Mouse (Mus musculus) hindbrain, embryonic 16.5 days (tissue): Measurements from ENCODE around the gene Adam12. TPM values are rescaled to one million over a fixed set of nuclear protein-coding genes. Genes with fewer than 3 reads are reported as not detected.

Experiments used
- ATAC-seq: fragments of 200-750 bp; cut with Nextera tagmentation; 2 replicates; pipeline ENCODE4 v1.8.0; 2017; ENCODE audit warnings: moderate TSS enrichment, moderate library complexity
- H3K27ac ChIP-seq: fragments of 300-500 bp; sonication (generic); 2 replicates; pipeline ENCODE4 v1.5.1; 2014; ENCODE audit warnings: low read depth, mild to moderate bottlenecking, control low read depth, low read length, moderate library complexity
- H3K27me3 ChIP-seq: fragments of 300-500 bp; sonication (generic); replicated peaks from 2 replicates; pipeline ENCODE4 v1.6.1; 2014; ENCODE audit warnings: low read length; ENCODE audit not compliant: control insufficient read depth, insufficient read depth
- H3K36me3 ChIP-seq: fragments of 300-500 bp; sonication (generic); 2 replicates; pipeline ENCODE4 v1.6.1; 2014; ENCODE audit warnings: mild to moderate bottlenecking, low read length, moderate library complexity, mixed read lengths; ENCODE audit not compliant: control insufficient read depth, insufficient read depth
- H3K4me1 ChIP-seq: fragments of 300-500 bp; sonication (generic); 2 replicates; pipeline ENCODE4 v1.6.1; 2014; ENCODE audit warnings: low read depth, low read length; ENCODE audit not compliant: control insufficient read depth, insufficient read depth
- H3K4me2 ChIP-seq: fragments of 300-500 bp; sonication (generic); 2 replicates; pipeline ENCODE4 v1.6.1; 2014; ENCODE audit warnings: mild to moderate bottlenecking, low read length, control low read depth, moderate library complexity
- H3K4me3 ChIP-seq: fragments of 300-500 bp; sonication (generic); 2 replicates; pipeline ENCODE4 v1.5.1; 2014; ENCODE audit warnings: mild to moderate bottlenecking, low read length, control low read depth, moderate library complexity
- H3K9ac ChIP-seq: fragments of 300-500 bp; sonication (generic); 2 replicates; pipeline ENCODE4 v1.6.1; 2014; ENCODE audit warnings: low read depth, mild to moderate bottlenecking, control low read depth, low read length, moderate library complexity
- H3K9me3 ChIP-seq: fragments of 300-500 bp; sonication (generic); 2 replicates; pipeline ENCODE4 v1.6.1; 2014; ENCODE audit warnings: mild to moderate bottlenecking, low read length, moderate library complexity; ENCODE audit not compliant: control insufficient read depth
- WGBS: fragments of 180-500 bp; shearing (Covaris S2); extraction: QIAGEN DNeasy Blood & Tissue Kit; methylation state at CpG from one replicate; pipeline ENCODE4 v1.1.7; 2014; 5-methylcytosine and 5-hydroxymethylcytosine counted together
- polyA plus RNA-seq: library from polyadenylated mRNA; unstranded; fragments of >200 nt; fragmentation: Nextera tagmentation; extraction: Ambion mirVana; gene quantifications from 2 replicates; pipeline ENCODE4 v1.2.1, GENCODE M21; 2015

The Adam12 gene
- polyA plus RNA-seq, 1 experiment from 2014 or later: 3.3 TPM

DNA sequence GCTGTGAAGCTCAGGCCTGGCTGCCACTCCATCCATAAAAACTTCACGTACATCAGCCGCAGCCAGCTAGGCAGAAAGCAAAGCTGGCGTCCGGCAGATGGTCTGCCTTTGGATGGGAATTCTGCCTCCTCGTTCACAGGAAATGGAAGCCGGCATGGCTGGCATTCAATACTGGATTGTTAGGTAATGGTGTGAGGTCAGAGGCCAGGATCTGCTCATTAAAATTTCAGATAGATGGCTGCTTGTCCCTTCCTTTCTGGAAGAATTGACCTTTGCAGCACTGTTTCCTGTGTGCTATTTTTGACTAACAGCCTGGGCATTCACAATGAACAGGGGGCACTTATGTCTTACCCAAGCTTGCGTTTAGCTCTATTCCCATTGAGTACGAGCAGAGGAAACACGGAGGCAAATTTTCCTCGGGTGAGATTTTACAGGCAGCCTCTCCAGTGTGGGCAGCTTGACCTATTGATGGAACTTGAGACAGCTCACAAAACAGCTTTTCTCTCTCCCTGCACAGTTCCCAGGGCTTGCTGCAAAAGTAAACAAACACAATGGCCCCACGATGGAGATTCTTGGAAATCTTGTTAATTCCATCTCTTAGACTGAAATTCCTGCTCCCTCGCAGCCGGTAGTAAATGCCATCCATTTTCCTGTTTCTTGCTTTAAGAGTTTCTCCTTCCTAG lies 4.0 kb downstream of the Adam12 start:
- WGBS: 26% methylated on average over 13 of the region's 13 CpGs
- 0 out of 2 replicates have a peak, but pooled peaks have one; percentile 8 for ATAC-seq
- Histone ChIP-seq H3K27me3 (no peaks in the 10 kb centered on the region), H3K9ac (no peak overlapping the region), H3K4me3 (no peak overlapping the region), H3K9me3 (no peaks in the 10 kb centered on the region), H3K4me2 (no peak overlapping the region), H3K27ac (no peak overlapping the region), H3K36me3 (no peaks in the 10 kb centered on the region), H3K4me1 (peaks cover 10% of the 10 kb centered on the region)

DNA sequence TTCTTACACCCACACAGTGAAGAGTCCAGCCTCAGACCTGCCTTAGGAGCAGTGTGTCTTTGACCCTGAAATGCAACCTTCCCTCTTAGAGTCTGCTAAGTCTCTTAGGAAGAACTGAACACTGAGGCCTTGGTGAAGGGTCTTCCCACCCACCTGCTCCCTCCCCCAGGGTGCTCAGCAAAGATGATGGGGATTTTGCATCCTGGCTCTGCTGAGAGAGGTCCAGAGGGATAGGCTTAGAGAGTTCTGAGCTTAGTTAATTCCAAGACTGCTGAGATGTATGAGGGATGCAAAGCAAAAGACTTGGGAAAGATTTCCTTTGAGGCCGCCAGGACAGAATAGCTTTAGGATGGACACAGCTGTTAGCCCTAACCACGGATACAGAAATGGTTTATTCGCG lies 4.8 kb downstream of the Adam12 start:
- Histone ChIP-seq H3K4me1 (peaks cover 10% of the 10 kb centered on the region), H3K9ac (no peak overlapping the region), H3K27me3 (no peaks in the 10 kb centered on the region; the same call in 1 of the 2 replicates), H3K36me3 (no peaks in the 10 kb centered on the region), H3K9me3 (no peaks in the 10 kb centered on the region), H3K27ac (no peak overlapping the region), H3K4me2 (no peak overlapping the region), H3K4me3 (no peak overlapping the region)
- WGBS: 82% methylated on average over 4 of the region's 4 CpGs
- ATAC-seq: no peak

GRCm38 (mm10) chr7:134226231-134226630 lies 5.7 kb downstream of the Adam12 start:
- peaks cover 10% of the 10 kb centered on the region for H3K4me1 ChIP-seq
- no peaks in the 10 kb centered on the region for H3K9me3 ChIP-seq
- no peak overlapping the region for H3K4me2 ChIP-seq
- H3K9ac ChIP-seq: no peak overlapping the region
- H3K36me3 ChIP-seq: no peaks in the 10 kb centered on the region
- 58% methylated on average over 3 of the region's 3 CpGs for WGBS
- H3K4me3 ChIP-seq: no peak overlapping the region
- H3K27ac ChIP-seq: no peak overlapping the region
- H3K27me3 ChIP-seq: no peaks in the 10 kb centered on the region; the same call in 1 of the 2 replicates
- no peak for ATAC-seq

GRCm38 (mm10) chr7:134224741-134225612 lies 7.0 kb downstream of the Adam12 start:
- Histone ChIP-seq H3K27ac (peak overlapping the region; percentile 66), H3K4me2 (peak overlapping the region; percentile 99), H3K9ac (peak overlapping the region; percentile 77), H3K9me3 (no peaks in the 10 kb centered on the region), H3K4me1 (peaks cover 10% of the 10 kb centered on the region), H3K27me3 (no peaks in the 10 kb centered on the region; the same call in 1 of the 2 replicates), H3K4me3 (peak overlapping the region; percentile 75), H3K36me3 (no peaks in the 10 kb centered on the region)
- ATAC-seq: peak; percentile 86
- under 1% methylated on average over 77 of the region's 90 CpGs for WGBS

GRCm38 (mm10) chr7:134224421-134224740 lies 7.6 kb downstream of the Adam12 start:
- ATAC-seq: 0 out of 2 replicates have a peak, but pooled peaks have one; percentile 5
- Histone ChIP-seq H3K9me3 (no peaks in the 10 kb centered on the region), H3K27ac (peak overlapping the region; percentile 66; the same call in 1 of the 2 replicates), H3K27me3 (no peaks in the 10 kb centered on the region; the same call in 1 of the 2 replicates), H3K9ac (peak overlapping the region; percentile 77), H3K36me3 (no peaks in the 10 kb centered on the region), H3K4me1 (peaks cover 10% of the 10 kb centered on the region), H3K4me3 (peak overlapping the region; percentile 75), H3K4me2 (peak overlapping the region; percentile 99)
- WGBS: 1% methylated on average over 14 of the region's 14 CpGs

DNA sequence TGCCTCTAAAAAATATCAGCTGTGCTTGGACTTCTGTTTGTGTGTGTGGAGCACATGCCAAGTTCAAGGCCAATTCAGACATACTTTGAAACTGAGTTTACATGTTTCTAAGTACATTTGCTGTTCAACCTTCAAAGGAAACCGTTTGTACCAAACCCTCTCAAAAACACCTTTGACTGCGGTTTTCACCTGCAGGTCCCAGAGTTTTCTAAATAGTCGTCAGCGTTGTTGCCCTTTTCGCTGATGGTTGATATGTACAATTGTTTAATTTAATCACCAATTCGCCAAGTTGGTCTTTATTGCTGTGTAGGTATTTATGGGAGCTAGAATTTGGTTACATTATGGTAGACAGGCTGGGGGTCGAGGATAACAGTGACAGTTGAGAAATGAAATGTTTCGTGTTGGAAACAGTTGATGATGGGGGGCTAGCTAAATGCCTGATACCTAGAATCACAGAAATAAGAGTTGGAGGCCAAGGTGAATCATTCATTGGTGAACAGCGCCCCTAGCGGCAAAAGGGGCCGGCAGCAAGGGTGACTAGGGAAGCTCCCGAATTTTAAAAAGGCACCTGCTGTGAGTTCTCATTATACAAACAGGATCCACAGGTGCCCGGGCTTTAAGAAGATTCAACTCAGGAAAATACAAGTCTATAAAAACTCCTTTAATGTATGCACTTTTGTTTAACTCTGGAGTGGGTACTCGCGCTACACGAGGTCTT lies 8.3 kb downstream of the Adam12 start:
- Histone ChIP-seq H3K27me3 (no peaks in the 10 kb centered on the region; the same call in 1 of the 2 replicates), H3K9me3 (no peaks in the 10 kb centered on the region), H3K4me1 (peaks cover 10% of the 10 kb centered on the region), H3K4me3 (peak overlapping the region; percentile 75), H3K9ac (no peak overlapping the region), H3K36me3 (no peaks in the 10 kb centered on the region), H3K27ac (no peak overlapping the region), H3K4me2 (peak overlapping the region; percentile 99)
- ATAC-seq: no peak
- WGBS: 29% methylated on average over 16 of the region's 16 CpGs

DNA sequence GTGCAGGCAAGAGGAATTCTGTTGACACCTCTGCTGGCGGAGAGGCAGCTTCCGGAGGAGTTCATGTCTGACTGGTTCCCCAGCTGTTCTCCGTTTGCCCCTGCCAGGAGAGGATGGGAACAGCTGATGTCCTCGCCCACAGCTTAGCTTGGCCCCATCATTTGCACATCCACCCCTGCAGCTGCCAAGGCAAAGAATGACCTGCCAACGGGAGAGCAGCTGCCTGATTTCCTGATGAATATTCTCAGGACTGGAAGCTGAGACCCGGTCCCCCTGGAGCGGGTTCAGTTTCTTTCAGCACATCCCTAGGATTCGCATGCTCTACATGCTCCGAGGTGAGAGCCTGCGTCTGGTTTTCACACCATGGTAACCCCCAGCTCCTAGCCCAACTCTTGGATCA lies 24.0 kb downstream of the Adam12 start:
- Histone ChIP-seq H3K27me3 (no peaks in the 10 kb centered on the region), H3K27ac (no peak overlapping the region), H3K9me3 (no peaks in the 10 kb centered on the region), H3K4me2 (no peak overlapping the region), H3K4me1 (no peaks in the 10 kb centered on the region), H3K36me3 (no peaks in the 10 kb centered on the region), H3K4me3 (no peak overlapping the region), H3K9ac (no peak overlapping the region)
- ATAC-seq: peak; percentile 75
- WGBS: 37% methylated on average over 10 of the region's 10 CpGs

GRCm38 (mm10) chr7:134193089-134193488 lies 38.9 kb downstream of the Adam12 start:
- 31% methylated on average over 3 of the region's 3 CpGs for WGBS
- no peaks in the 10 kb centered on the region for H3K9me3 ChIP-seq
- peaks cover 4% of the 10 kb centered on the region; the same call in 1 of the 2 replicates for H3K4me1 ChIP-seq
- no peak overlapping the region for H3K4me2 ChIP-seq
- H3K27ac ChIP-seq: no peak overlapping the region
- no peak for ATAC-seq
- H3K4me3 ChIP-seq: no peak overlapping the region
- no peaks in the 10 kb centered on the region for H3K36me3 ChIP-seq
- H3K9ac ChIP-seq: no peak overlapping the region
- no peaks in the 10 kb centered on the region for H3K27me3 ChIP-seq

DNA sequence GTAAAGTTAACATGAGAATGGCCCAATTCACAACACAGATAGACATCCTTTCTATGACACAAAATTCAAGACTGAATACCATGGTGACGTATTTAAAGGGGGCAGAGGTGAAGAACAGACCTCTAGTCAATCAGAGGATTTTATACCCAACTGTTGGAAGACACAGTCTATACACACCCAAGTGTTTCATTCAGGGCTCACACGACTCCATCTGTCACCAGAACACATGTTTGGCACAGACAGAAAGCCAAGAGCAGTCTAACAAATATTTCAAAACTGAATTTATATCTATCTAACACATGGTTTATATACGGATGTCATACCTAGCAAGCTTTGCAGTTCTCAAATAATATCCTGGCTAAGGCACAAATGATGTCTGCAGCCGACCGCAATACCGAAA lies 41.8 kb downstream of the Adam12 start:
- Histone ChIP-seq H3K36me3 (no peaks in the 10 kb centered on the region), H3K4me3 (no peak overlapping the region), H3K4me1 (peaks cover 4% of the 10 kb centered on the region; the same call in 1 of the 2 replicates), H3K9me3 (no peaks in the 10 kb centered on the region), H3K27ac (no peak overlapping the region), H3K9ac (no peak overlapping the region), H3K27me3 (no peaks in the 10 kb centered on the region), H3K4me2 (no peak overlapping the region)
- 85% methylated on average over 6 of the region's 6 CpGs for WGBS
- no peak for ATAC-seq
